Mouse (Mus musculus) brain, adult 10 weeks (tissue): Measurements from ENCODE around the gene Ccdc121. TPM values are rescaled to one million over a fixed set of nuclear protein-coding genes. Genes with fewer than 3 reads are reported as not detected.

Experiments
- polyA plus RNA-seq: library from polyadenylated mRNA; stranded (reverse); fragments of 350-450 nt; fragmentation: Illumina TruSeq; extraction: RNeasy Lipid Tissue Mini Kit (QIAGEN cat#74804); gene quantifications from one replicate; pipeline ENCODE4 v1.2.3, GENCODE M21; 2015; ENCODE audit warnings: low read depth, low replicate concordance

Gene Ccdc121
- polyA plus RNA-seq = 1.4 TPM

GRCm38 (mm10) chr1:181511307-181511706 lies at the start of gene Ccdc121:
Ccdc121 (minus strand) TSS chr1:181511451.

Other genes with a start within 250 kb of the Ccdc121 start
- 60.8 TPM for gene Cnih3, start 158.8 kb downstream of the Ccdc121 start, polyA plus RNA-seq
- gene Dnah14, start 65.1 kb upstream of the Ccdc121 start, polyA plus RNA-seq = 1.3 TPM